Mouse (Mus musculus) right cerebral cortex, adult 18-20 months (tissue): Measurements from ENCODE around the gene Cisd3.
"Not testable (repeated sequence)": the region's sequence is repeated elsewhere in the genome, so short reads cannot be mapped to it uniquely, and the experiment has no call there.

Experiments
- DNase-seq: peaks from one replicate; pipeline ENCODE4 v3.0.0; 2022; ENCODE audit warnings: mixed read lengths

The Cisd3 gene

DNA sequence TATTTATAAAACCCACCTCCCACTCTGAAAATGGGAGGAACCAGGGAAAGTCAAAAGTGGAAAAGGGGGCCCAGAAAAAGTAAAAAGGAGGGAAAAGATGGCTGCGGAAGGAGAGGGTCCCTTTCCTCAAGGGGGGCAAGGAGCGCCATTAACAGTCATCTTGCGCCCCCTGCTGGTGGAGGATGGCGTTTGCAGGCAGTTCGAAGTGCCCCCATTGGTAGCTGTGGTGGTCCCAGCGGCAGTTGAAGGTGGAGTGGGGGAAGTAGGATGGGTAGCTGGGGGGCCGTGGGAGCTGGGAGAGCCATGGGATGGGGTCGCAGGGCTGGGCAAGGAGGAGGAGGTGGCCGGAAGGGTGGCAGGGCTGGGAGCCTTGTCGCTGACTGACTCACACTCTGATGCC is 4.2 kb downstream of the Cisd3 start:
- DNase-seq, result no peak

DNA sequence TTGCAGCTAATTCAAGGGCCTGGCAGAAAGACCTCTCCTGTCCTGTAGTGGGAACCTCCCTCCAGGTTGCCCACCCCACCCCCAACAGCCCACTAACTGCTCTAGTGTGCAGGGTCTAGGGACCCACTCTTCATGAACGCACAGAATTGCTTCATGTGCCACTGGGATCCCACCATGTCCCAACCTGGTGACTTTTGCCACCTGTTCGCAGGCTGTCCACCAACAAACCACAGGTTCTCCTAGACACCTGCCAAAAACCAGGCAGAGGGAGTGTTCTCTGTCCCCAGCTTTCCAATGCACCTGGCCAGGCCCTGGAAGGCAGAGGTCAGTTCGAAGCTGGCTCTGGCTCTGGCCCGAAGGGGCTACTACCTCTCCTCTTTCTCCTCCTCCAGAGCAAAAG is 8.8 kb downstream of the Cisd3 start:
- no peak for DNase-seq

DNA sequence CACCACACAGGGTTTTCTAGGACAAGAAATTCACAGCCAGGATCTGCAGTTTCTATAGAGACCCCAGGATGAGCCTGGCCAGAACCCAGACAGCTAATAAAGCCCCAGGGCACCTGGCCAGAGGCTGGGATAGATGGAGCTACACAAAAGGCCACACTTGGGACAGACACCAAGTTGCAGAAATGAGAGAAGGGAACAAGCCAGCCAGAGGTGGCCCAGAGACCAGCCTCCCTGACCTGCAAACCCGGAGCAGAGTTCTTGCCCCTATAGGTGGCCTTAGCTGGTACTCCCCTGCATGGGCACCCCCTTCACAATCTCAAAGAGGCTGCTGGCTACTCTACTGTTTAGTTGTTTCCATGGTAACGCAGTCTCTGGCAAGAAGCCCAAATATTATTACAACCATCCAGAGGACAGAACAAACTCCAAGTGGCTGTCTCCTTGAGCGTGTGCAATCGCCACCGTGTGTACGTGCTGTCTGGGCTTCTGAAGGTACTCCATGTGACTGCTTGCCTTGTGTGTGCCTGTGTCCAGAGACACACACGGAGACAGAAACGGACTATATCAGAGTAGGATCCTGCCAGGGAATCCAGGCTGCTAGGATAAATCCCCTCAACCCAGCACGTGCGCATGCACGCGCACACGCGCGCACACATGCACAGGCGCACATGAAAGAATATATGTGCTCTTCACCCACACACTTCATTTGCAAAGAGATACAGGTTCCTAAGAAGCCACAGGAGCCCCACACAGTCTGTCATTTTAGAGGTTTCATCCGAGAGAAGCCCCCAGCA is 9.5 kb downstream of the Cisd3 start:
- DNase-seq, result peak; percentile 39

DNA sequence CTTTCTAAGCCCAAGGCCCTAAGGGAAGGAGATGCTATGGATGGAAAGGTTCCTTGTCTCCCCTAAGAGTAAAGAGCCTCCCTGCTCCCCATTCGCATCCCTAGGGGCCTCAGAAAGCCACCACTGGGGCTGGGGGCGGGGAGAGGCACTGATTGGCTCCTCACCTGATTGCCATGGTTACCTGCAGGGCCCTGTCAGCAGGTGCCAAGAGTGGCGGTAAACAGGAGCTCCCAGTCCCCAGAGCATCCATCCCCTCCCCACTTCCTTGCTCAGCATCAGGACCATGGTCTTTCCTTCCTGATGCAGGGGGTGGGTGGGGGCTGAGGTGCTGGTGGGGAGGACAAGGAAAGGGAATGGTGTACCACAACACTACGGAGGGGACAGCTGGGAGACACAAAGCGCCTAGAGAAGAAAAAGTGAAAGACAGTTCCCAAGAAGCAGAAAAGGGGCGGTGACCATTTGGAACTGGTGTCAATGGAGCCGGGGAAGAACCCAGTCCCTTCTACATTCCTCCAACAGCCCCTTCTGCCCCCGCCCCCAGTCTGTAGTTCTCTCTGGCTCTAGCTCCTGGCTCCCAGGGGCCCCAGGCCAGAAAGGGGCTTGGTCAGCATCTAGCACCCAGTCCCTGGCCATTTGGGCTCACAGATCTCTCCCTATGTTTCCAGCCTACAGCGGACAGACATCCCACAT is 10.2 kb downstream of the Cisd3 start:
- no peak for DNase-seq

DNA sequence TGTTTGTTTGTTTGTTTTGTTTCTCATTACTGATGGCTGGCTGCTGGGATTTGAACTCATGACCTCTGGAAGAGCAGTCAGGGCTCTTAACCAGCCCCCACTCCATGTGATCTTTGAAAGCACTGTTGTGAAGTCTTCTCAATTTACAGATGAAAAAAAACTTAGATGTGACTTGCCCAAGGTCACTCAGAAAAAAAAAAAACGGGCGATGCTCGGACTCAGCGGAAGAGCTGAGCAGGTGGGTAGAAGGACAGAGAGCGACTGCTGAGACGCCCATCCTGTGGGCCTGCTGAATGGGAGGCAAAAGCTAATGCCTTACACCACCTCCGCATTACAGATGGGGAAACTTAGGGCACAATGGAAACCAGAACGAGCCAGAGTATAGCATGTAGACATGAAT is 11.0 kb downstream of the Cisd3 start:
- no peak for DNase-seq

DNA sequence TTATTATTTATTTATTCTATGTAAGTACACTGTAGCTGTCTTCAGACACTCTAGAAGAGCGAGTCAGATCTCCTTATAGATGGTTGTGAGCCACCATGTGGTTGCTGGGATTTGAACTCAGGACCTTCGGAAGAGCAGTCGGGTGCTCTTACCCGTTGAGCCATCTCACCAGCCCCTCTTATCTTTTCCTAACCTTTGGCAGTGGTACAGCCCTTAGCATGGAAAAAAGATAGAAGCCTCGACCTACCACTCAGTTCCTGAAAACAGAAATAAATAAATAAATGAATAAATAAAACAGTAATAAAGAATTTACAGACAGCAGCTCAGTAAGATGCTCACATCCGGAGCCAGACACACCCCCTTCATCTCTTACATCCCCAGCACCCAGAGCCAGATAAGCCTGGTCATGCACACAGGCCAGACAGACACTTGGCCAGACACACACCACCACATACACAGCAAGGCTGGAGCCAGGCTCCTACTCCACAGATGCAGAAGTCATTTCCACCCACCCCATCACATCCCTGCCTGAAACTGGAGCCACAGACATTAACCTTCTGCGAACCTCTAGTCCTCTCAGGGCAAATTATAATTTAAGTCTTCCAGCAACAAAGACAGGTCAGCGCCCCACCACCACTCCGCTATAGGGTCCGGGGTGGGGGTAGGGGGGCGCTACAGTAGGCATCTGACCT is 11.7 kb downstream of the Cisd3 start:
- no peak for DNase-seq

DNA sequence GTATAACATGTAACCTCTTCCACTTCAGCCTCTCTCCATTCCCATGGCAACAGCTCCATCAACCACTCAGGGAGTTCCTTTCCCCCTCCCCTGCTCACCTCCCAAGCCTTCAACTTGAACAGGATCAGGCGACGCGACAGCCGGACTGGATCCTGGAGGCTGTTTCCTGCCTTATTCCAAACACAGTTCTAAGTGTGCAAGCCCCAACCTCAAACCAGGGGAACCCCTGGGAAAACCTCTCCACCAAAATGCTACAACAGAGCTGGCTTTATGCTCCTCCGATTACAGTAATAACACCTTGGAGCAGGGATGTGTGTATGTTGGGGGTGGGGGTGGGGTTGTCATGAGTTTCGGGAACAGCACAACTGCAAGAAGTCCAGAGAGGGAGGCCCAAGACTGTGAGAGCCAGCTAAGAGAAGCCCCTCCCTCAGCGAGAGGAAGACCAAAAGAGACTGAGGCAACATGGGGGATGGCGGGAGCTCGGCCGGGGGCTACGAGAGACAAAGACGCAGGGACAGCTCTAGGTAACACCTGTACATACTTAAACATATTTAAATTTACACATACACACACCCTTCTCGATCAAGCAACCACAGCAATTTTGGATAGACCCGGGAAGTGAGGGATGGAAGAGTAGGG is 12.4 kb downstream of the Cisd3 start:
- no peak for DNase-seq

DNA sequence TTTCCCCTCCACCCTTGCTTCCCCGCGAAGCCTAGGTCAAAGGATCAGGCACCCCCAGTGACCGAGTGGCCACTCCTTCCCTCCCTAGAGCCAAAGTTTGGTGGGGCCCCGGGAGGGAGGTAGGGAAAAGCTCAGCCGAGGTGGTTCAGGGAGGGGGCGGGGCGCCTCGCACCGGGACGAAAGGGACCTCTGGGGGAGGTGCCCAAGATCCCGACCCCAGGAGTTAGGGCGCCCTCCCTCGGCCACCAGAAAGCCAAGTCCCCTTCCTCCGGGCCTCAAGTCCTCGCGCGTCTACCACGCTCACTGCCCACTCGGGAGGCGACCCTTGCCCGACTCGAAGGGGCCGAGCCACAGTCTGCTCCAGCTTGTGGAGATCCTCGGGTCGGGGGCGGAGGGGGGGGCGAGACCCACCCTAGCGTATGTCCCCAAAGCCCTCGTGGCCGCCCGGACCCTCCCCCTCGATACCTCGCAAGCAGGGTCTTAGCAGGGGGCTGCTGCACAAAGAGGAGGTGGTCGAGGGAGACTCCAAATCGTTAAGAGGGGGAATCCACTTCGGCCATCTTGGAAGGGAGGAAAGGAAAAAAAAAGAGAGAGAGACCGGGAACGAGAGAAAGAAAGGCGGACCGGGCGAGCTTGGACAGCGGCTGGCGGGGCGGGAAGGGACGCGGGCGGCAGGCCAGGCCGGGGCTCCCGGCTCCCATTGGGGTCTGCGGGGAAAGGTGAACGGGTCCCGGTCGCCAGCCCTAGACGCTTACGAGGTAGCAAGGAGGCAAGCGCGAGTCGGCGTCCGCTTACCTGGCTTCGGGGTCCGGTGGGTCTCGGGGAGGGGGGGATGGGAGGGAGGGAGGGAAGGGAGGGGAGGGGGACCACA is 13.3 kb downstream of the Cisd3 start:
- DNase-seq, result peak; percentile 54

DNA sequence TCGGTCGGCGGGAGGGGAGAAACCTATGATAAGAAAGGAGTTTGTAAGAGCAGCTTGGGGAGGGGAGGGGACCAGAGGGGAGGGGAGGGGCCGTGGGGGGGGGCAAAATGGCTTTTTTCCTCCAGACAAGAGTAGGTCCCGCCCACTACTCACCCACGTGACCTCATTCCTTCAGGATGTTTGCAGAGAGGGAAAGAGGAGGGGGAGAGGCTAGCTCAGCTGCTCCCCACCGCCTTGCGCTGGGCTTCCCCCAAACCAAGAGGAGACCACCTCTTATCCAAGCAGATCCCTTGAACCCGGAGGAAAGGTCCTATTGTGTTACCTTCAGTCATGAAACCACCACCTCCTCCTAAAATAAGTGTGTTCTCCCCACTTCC is 14.0 kb downstream of the Cisd3 start:
- DNase-seq, result peak; percentile 83

DNA sequence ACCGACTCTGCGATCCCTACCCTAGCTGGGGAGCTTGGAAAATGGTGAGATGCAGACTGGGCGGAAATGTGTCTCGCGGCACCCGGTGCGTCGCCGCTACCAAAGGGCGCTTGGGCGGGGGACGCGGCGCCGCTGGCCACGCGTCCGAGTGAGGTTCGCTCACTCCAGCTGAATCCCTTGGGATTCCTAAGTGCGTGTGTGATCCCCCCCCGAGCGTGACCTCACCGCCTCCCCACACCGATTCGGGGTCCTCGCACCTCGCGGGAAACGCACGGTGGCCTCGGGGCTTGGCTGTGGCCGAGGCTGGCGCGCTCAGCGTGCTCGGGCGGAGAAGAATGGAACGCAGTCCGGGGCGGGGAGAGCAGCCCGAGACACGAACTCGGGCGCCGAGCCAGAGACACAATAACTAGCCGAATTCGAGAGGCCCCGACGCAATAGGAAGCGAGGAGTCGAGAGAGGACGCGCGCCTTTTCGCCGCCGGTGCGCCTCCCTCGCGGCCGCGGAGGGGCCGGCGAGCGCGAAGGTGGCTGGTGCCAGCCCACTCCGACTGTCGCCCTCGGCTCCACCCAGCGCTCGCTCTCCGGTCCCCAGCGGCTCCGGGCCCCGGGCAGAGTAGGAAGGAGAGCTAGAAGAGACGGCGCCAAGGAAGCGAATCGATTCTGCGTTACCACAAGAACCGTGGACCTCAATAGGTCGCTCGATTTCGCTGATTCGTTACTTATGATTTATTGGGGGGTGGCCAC is 14.5 kb downstream of the Cisd3 start, which contains the start of gene Pcgf2:
TSS of gene Pcgf2 (minus strand) at position 495 of the 743 bp plus-strand sequence.
- peak; percentile 75 for DNase-seq

DNA sequence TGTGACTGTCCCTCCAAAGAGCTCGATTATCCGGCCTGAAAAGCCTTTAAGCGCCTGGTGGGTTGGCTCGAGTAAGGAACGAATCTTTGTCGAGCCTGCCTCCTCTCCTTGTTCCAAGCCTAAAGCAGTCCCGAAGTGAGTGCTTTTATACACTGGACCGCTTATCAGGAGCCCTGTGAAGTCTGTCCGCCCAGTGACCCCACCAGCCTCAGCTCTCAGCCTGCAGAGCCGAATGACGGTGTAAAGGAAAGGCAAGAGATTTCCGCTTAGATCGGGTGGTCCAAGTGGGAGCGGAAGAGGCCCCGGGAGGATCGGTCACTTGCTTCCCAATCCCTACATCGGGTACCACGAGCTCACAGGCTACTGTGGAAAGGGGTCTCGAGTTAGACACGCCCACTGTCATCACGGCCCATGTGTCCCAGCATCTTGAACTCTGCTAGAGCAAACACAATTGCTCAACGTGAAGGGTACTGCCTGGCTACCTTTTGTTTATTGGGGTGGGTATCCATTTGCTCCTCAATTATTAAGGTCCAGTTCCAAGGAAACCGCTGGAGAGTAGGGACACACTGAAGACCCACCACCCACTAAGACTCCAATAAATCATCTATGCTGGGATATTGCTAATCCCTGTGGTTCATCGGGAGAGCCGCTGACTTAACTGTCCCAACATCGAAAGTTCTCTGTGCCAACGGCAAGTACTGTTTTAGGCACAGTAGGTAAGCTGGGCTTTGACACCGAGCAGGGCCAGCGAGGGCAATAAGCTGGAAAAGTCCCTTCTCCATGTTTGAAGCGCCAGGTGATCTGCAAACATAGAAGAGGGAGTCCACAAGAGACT is 15.3 kb downstream of the Cisd3 start:
- no peak for DNase-seq

DNA sequence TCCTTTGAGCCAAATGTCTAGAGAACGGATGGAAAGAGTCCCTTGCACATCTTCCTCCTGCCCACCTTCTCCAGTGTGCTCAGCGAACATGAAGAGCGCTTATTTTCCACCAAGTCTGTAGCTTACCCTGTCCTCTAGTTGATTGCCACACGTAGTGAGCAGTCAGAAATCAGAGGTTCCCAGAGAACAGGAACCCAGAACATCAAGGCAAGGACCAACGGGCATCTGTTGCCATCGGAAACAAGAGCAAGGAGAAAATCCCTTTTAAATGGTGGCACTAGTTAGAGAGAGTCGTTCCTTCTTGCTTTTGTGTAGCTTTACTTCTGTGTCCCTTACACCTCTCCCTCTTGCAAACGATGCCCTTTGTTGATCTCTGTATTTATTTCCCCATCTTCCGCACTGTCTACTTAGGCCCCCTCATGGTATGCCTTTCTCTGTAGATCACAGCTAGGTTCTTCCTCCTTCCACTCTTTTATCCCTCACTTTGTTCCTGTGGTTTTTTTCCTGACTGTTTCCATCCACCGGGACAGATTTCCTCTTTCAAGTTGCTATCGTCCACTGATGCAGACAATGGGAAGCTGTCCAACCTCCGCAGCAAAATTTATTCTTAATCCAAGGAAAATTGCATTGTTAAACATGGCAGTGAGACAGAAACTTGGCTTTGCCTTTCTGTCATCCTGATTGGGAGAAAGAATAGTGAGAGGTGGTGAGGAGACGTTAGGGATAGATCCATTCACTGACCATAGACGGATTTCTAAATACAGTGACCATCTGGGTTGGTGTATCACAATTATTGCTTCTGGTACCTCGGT is 16.2 kb downstream of the Cisd3 start:
- no peak for DNase-seq

DNA sequence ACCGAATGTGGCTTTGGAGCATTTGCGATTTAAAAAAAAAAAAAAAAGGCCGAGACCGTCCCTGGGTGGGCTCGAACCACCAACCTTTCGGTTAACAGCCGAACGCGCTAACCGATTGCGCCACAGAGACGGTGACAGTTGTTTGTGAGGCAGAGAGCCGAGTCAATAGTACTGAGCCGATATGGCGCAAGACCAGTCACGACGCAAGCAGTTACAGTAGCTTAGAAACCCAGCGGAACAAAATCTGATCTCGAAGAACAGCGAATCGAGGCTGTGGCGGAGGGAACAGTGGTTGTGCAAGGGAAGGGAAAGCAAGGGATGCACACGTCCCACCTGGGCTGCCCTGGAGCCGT is 16.7 kb downstream of the Cisd3 start:
- peak; percentile 83 for DNase-seq

DNA sequence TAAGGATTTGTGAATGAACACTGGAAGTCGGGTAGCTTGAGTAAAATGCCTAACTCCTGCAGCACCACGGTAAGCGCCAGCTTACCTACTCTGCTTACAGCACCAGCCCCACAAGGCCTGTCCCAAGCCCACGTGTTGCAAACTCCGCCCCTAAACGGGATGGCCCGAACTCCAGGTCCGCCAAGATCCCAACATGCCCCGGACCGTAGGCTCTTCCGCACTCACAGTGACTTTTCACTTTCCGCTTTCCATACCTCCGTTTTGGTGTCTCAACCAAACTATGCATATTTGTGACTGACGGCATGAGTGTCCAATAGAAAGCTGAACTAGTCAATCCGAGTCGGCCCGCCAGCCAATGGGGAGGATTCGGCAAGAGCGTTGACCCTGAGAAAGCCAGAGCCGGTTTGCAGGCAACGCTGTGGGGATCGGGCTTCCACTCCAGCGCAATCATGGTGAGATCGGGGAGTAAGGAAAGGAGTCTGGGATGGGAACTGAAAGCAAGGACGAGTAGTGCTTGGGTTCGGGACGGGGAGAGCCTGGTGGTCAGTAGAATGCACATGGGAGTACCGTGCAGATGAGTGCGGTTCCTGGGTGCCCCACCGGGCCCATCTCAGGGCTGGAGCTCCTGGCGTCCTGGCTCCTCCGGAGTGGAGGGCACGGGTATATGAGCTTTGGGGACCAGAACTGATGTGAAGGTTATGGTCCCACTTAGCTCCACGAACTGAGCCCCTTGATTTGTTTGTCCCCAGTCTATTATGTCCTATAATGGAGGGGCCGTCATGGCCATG is 17.6 kb downstream of the Cisd3 start, which contains the start of gene Psmb3:
TSS of gene Psmb3 (plus strand) at position 361 of the 788 bp plus-strand sequence.
- DNase-seq, result peak; percentile 100

DNA sequence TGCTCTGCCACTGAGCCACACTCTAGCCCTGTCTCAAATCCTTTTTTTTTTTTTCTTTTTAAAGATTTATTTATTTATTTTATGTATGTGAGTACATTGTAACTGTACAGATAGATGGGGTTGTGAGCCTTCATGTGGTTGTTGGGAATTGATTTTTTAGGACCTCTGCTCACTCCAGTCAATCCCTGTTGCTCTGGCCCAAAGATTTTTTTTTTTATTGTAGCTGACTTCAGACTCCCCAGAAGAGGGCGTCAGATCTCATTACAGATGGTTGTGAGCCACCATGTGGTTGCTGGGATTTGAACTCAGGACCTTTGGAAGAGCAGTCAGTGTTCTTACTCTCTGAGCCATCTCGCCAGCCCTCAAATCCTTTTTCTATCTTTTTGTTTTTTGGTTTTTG is 24.4 kb downstream of the Cisd3 start:
- not testable (repeated sequence) for DNase-seq

DNA sequence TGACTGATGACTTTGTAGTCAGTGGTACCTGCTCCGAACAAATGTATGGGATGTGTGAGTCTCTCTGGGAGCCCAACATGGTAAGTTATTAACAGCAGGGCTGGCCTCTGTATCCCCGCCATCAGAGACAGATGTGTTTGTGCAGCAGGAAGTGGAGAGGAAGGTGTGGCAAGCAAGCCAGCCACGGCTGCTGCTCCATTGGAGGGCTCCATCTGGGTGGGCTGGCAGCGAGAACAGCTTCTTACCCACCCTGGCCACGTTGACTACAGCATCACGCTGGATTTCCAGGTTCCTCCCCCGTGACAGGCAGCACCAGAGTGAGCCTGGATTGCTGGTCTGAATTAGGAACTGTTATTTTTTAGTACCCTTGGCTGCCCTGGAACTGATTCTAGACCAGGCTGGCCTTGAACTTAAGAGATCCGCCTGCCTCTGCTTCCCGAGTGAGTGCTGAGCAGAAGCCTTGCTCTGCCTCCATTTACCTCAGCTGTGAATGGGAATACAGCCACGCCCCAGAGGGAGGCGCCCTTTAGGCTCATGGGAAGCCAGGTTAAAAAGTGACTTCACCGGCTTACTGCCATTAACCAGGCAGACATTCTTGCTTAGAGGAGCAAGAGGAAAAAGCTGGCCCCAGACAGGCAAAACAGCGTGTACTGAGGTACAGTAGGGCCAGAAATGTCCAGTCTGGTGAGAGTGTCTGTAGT is 25.7 kb downstream of the Cisd3 start:
- DNase-seq, result no peak

DNA sequence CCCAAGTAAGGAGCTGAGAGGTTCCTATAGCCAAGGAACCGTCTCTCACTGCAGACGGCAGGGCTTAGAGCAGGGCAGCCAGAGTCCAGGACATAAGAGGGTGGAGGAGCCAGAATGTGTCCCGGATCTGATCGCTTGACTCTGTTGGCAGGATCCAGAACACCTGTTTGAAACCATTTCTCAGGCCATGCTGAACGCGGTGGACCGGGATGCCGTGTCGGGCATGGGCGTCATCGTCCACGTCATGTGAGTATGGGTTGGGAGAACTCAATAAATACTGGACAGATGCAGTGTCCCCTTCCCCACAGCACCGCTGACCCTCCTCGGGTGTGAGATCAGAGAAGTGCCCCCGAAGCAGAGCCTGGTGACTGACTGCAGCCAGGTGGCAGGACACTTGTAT is 26.7 kb downstream of the Cisd3 start:
- no peak for DNase-seq

DNA sequence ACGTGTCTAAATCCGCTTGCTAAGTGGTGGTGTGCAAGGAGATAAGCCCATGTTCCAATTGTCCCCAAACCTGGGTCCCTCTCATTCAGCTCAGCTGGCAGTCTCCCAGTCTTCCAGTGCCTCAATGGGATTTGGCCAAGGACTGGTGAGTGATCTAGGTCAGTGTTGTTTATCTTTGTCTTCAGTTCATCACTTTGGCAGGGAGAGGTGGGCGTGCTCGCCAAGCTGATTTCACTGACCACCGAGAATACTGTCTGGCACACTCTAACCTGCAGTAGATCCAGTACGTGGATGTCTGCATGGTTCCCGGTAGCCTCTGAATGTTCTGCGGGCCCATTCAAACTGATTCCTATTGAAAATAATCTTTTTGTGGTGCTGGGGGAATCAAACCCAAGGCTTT is 28.3 kb downstream of the Cisd3 start:
- no peak for DNase-seq
